Mouse (Mus musculus) heart, embryonic 15.5 days (tissue): ENCODE measurements around the gene Gga1. TPM values are rescaled to one million over a fixed set of nuclear protein-coding genes. Genes with fewer than 3 reads are reported as not detected.

Source experiments
- ATAC-seq: fragments of 200-750 bp; cut with Nextera tagmentation; replicated peaks from 2 replicates; pipeline ENCODE4 v1.8.0; 2017; ENCODE audit warnings: low read depth, moderate TSS enrichment; ENCODE audit not compliant: insufficient number of reproducible peaks, insufficient read depth, low FRiP score
- H3K27ac ChIP-seq: fragments of 300-500 bp; sonication (generic); 2 replicates; pipeline ENCODE4 v1.5.1; 2015; ENCODE audit warnings: mild to moderate bottlenecking, inconsistent platforms
- H3K27me3 ChIP-seq: fragments of 300-500 bp; sonication (generic); 2 replicates; pipeline ENCODE4 v1.6.1; 2015; ENCODE audit warnings: inconsistent platforms
- H3K36me3 ChIP-seq: fragments of 300-500 bp; sonication (generic); 2 replicates; pipeline ENCODE4 v1.6.1; 2015; ENCODE audit warnings: mild to moderate bottlenecking, inconsistent platforms
- H3K4me1 ChIP-seq: fragments of 300-500 bp; sonication (generic); replicated peaks from 2 replicates; pipeline ENCODE4 v1.6.1; 2015; ENCODE audit warnings: inconsistent platforms
- H3K4me2 ChIP-seq: fragments of 300-500 bp; sonication (generic); 2 replicates; pipeline ENCODE4 v1.6.1; 2015; ENCODE audit warnings: inconsistent platforms, mild to moderate bottlenecking, moderate library complexity
- H3K4me3 ChIP-seq: fragments of 300-500 bp; sonication (generic); 2 replicates; pipeline ENCODE4 v1.5.1; 2015; ENCODE audit warnings: mild to moderate bottlenecking, inconsistent platforms
- H3K9ac ChIP-seq: fragments of 300-500 bp; sonication (generic); 2 replicates; pipeline ENCODE4 v1.6.1; 2015; ENCODE audit warnings: mild to moderate bottlenecking, inconsistent platforms
- H3K9me3 ChIP-seq: fragments of 300-500 bp; sonication (generic); replicated peaks from 2 replicates; pipeline ENCODE4 v1.6.1; 2016; ENCODE audit warnings: inconsistent platforms
- WGBS: fragments of 180-500 bp; shearing (Covaris S2); methylation state at CpG from one replicate; pipeline ENCODE4 v1.1.7; 2015; ENCODE audit warnings: mixed read lengths; 5-methylcytosine and 5-hydroxymethylcytosine counted together
- polyA plus RNA-seq: library from polyadenylated mRNA; unstranded; fragments of >200 nt; fragmentation: Nextera tagmentation; extraction: Ambion mirVana; gene quantifications from 2 replicates; pipeline ENCODE4 v1.2.1, GENCODE M21; 2015

The Gga1 gene
- polyA plus RNA-seq, 1 experiment from 2014 or later = 39.7 TPM

DNA sequence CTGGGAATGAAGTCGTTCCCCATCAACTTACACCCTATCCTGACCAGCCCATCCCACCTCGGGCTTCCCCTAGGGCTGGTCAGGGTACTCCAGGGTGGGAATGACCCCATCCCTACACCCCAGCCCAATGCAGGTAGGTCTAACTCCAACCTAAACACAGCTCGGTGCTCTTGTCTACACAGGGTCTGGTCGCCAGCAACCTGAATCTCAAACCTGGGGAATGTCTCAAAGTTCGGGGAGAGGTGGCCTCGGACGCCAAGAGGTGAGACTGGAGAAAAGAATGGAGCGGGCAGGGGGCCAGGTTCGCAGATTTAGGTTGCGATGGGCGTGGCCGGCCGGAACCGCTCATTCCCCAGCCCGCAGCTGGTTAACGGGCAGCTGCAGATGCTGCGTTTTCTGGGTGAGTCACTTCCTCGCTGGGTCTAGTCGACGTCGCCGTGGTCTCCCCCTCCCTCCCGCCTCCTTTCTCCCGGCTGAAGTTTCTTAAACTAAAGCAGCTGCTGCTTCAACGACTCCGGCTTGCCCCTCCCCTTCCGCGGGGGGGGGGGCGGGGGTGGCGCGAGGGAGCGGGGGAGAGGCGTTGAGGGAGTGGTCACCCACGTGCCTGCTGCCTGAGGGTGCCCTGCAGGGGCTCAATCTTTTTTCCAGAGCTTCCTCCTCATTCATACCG, 50.9 kb downstream of the Gga1 start:
- peak overlapping the region; percentile 98 for H3K27ac ChIP-seq
- peak overlapping the region; percentile 78 for H3K4me2 ChIP-seq
- H3K27me3 ChIP-seq = no peaks in the 10 kb centered on the region
- ATAC-seq = peak; percentile 20
- under 1% methylated on average over 31 of the region's 35 CpGs for WGBS
- peaks cover 46% of the 10 kb centered on the region for H3K4me1 ChIP-seq
- no peaks in the 10 kb centered on the region for H3K9me3 ChIP-seq
- H3K36me3 ChIP-seq = peaks cover 9% of the 10 kb centered on the region; the same call in 1 of the 2 replicates
- peak overlapping the region; percentile 57 for H3K4me3 ChIP-seq
- H3K9ac ChIP-seq = peak overlapping the region; percentile 69

DNA sequence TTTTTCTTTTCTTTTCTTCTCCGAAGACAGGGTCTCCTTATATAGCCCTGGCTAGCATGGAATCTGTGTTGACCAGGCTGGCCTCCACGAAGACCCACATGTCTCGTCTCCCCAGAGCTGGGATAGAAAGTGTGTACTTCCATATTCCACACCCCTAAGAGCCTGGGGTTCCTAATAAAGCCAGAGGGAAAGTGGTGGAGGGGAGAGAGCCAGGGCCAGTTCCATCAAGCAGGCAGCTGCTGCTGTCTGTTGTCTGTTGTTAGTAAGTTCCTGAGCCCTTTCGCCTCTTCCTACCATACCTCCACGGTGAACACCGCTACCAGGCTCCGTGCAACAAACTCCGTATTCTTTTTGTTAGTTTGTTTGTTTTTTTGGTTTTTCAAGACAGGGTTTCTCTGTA, 51.5 kb downstream of the Gga1 start:
- WGBS = 45% methylated on average over 8 of the region's 8 CpGs
- H3K9me3 ChIP-seq = no peaks in the 10 kb centered on the region
- H3K4me2 ChIP-seq = peak overlapping the region; percentile 78
- H3K36me3 ChIP-seq = peaks cover 9% of the 10 kb centered on the region; the same call in 1 of the 2 replicates
- peak overlapping the region; percentile 98 for H3K27ac ChIP-seq
- H3K4me3 ChIP-seq = peak overlapping the region; percentile 57
- peaks cover 43% of the 10 kb centered on the region for H3K4me1 ChIP-seq
- ATAC-seq = no peak
- no peak overlapping the region for H3K9ac ChIP-seq
- H3K27me3 ChIP-seq = no peaks in the 10 kb centered on the region

DNA sequence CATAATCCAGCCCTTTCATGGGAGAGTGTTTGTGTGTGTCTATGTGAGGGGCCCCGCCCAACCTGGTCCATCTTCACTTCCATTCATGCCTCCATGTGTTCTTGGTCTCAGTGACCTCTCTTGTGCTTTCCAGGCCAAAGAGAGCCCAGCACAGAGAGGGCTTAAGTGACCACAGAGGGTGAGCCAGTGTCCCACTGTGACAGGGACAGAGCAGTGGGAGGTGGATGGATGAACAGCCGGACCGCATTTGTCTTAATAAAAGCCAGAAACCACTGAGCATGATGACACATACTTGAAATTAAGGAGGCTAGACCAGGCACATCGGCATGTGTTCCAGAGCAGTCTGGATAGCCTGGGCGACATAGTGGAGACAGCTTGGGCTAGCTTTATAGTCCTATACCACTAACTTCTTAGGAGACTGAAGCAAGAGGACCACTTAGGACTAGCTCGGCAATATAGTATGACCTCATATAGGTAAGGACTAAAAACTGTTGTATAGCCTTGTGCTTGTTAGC, 53.3 kb downstream of the Gga1 start:
- Histone ChIP-seq H3K9me3 (no peaks in the 10 kb centered on the region), H3K9ac (no peak overlapping the region), H3K27ac (no peak overlapping the region), H3K4me3 (no peak overlapping the region), H3K4me1 (peaks cover 38% of the 10 kb centered on the region), H3K4me2 (no peak overlapping the region), H3K36me3 (peaks cover 9% of the 10 kb centered on the region; the same call in 1 of the 2 replicates), H3K27me3 (no peaks in the 10 kb centered on the region)
- WGBS = 89% methylated on average over 6 of the region's 6 CpGs
- no peak for ATAC-seq

DNA sequence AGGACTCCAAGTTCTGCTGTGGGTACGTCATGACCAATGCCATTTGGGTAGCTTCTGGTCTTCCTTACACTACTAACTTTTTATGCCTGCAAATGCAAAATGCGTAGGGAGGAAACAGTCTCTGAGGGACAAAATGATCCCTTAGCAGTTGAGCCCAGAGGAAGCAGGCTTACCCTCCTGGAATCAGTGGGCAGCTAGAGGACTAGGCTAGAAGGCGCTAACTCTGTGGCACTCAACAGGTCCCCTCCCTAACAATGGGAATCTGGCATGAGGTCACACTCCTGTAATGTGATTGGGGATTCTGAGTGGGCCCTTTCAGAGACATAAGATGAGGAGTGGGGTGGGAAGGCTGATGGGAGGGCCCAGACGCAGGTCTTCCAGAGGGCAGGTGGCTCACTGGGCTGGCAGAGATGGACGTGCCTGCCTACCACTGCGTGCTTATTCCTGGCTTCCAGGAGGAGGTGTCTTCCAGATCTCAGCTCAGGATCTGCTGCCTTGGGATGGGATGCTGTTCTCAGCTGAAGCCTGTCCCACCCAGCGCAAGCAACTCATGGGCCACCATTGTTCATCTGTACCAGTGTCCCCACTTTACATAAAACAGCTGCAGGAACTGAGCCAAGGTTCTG, 53.9 kb downstream of the Gga1 start:
- Histone ChIP-seq H3K9me3 (no peaks in the 10 kb centered on the region), H3K36me3 (peaks cover 9% of the 10 kb centered on the region; the same call in 1 of the 2 replicates), H3K4me1 (peaks cover 37% of the 10 kb centered on the region), H3K4me3 (no peak overlapping the region), H3K9ac (no peak overlapping the region), H3K27ac (no peak overlapping the region), H3K4me2 (no peak overlapping the region), H3K27me3 (no peaks in the 10 kb centered on the region)
- ATAC-seq = no peak
- WGBS = 70% methylated on average over 7 of the region's 7 CpGs

DNA sequence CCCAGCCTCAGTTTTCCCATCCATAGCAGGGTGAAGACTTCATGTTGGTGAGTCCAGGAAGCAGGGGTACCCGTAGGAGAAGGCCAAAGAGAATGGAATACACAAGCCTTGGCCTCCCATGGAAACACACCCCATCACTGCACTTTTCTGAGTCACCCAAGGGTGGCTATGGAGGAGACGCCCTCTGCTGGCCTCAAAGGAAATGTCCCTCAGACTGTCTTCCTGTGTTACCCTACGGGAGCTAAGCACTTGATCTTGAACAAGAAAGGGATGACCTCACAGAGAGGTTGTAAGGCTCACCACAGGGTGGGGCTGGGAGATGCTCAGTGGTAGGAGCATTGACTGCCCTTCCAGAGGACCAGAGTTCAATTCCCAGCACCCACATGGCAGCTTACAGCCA, 54.6 kb downstream of the Gga1 start:
- Histone ChIP-seq H3K9ac (no peak overlapping the region), H3K36me3 (peaks cover 9% of the 10 kb centered on the region; the same call in 1 of the 2 replicates), H3K27ac (no peak overlapping the region), H3K4me2 (no peak overlapping the region), H3K9me3 (no peaks in the 10 kb centered on the region), H3K4me1 (peaks cover 37% of the 10 kb centered on the region), H3K4me3 (no peak overlapping the region), H3K27me3 (no peaks in the 10 kb centered on the region)
- no peak for ATAC-seq
- 12% methylated on average over 3 of the region's 3 CpGs for WGBS

DNA sequence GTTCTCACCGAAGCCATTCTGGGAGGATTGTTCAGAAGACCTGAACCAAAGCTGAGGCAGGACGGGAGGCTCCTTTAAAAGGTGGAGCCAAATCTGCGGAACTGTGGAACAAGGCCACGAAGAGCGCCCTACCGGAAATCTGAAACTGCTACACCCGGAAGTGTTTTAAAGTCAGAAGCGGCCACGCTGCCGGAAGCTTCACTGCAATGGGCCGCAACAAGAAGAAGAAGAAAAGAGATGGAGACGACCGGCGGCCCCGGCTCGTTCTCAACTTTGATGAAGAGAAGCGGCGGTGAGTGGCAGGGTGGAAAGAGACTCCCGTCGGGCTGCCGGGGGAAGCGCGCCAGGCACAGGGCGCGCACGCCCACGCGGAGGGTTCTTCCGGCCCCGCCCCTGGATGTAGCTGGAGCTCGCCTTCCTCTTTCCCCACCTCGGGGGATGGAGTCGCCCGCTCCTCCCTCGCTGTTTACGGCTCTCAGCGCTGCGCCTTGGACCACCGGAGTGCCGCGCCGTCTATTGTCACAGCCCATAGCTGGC, 57.9 kb downstream of the Gga1 start, which contains the start of gene Nol12:
Nol12 (plus strand) TSS at position 150 of the 537 bp plus-strand sequence.
- no peaks in the 10 kb centered on the region for H3K27me3 ChIP-seq
- ATAC-seq = peak; percentile 82
- WGBS = 0% methylated on average over 42 of the region's 42 CpGs
- peak within 1 kb of the TSS; percentile 77 for H3K27ac ChIP-seq
- peaks cover 17% of the 10 kb centered on the region for H3K4me1 ChIP-seq
- H3K36me3 ChIP-seq = peaks cover 31% of the 10 kb centered on the region
- peak within 1 kb of the TSS; percentile 66 for H3K9ac ChIP-seq
- H3K4me2 ChIP-seq = peak within 1 kb of the TSS; percentile 70
- no peaks in the 10 kb centered on the region for H3K9me3 ChIP-seq
- H3K4me3 ChIP-seq = peak within 1 kb of the TSS; percentile 68

DNA sequence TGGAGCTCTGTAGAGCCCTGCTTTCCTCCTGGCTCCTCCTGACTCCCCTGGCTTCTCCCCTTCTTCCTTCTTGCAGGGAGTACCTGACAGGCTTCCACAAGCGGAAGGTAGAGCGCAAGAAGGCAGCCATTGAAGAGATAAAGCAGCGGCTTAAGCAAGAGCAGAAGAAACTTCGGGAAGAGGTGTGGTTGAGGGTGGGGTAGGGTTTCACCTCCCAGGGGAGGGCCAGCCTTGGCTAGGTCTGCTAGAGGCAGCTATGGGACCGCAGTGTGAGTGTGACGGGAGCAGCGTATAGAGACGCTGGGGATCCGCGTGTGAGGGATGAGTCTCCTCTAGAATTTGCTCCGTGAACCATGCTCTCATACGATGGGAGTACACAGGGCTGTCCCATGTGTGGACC, 59.4 kb downstream of the Gga1 start:
- H3K4me1 ChIP-seq = peaks cover 13% of the 10 kb centered on the region
- 89% methylated on average over 12 of the region's 12 CpGs for WGBS
- H3K4me3 ChIP-seq = no peak overlapping the region
- ATAC-seq = no peak
- no peak overlapping the region for H3K9ac ChIP-seq
- H3K27me3 ChIP-seq = no peaks in the 10 kb centered on the region
- no peaks in the 10 kb centered on the region for H3K9me3 ChIP-seq
- H3K4me2 ChIP-seq = no peak overlapping the region
- H3K27ac ChIP-seq = no peak overlapping the region
- H3K36me3 ChIP-seq = peaks cover 40% of the 10 kb centered on the region

DNA sequence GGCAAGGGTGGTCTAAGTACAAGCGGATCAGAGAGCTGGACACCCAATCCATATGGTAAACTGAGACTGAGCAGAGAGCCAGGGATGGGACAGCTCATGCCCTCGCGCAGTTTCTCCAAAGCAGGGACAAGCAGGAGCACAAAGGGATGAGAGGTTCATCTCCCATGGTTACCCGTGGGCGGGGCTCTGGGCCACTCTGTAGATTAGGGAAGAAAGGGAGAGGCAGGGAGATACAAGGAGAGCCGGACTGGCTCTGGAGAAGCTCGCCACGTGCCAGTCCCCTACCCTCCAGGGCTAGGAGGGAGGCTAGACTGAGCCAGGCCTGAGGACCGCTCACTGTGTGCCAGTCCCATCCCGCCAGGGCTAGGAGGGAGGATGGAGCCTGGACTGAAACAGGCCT, 60.3 kb downstream of the Gga1 start:
- ATAC-seq = no peak
- H3K36me3 ChIP-seq = peaks cover 42% of the 10 kb centered on the region

DNA sequence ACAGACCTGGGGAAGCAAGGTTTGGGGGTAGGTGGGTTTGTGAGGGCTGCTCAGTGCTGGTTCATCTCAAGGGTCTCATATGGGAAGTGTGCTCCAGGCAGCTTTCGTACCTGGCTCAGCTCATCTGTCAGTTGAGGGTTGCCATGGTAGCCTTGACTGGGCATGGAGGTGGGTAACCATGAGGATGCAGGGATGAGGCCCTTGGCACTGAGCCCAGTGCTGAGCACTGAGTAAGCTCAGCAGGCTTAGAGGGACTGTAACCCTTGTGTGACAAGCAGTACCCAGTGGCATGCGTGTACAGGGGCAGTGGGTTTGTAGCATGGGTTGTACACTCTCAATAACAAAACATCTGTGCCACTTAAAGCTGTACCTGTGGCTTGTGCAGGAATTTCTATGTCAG, 61.0 kb downstream of the Gga1 start:
- no peak overlapping the region for H3K9ac ChIP-seq
- peaks cover 42% of the 10 kb centered on the region for H3K36me3 ChIP-seq
- no peak overlapping the region for H3K4me3 ChIP-seq
- H3K27me3 ChIP-seq = no peaks in the 10 kb centered on the region
- no peak overlapping the region for H3K4me2 ChIP-seq
- whole genome bisulfite sequencing = 74% methylated on average over 2 of the region's 2 CpGs
- H3K9me3 ChIP-seq = no peaks in the 10 kb centered on the region
- no peak overlapping the region for H3K27ac ChIP-seq
- no peak for ATAC-seq
- peaks cover 16% of the 10 kb centered on the region for H3K4me1 ChIP-seq

More for the DNA sequence above, 60.3 kb downstream of the Gga1 start:
- H3K4me1 ChIP-seq = peaks cover 13% of the 10 kb centered on the region
- H3K27ac ChIP-seq = no peak overlapping the region
- no peaks in the 10 kb centered on the region for H3K27me3 ChIP-seq
- no peak overlapping the region for H3K4me3 ChIP-seq
- H3K9me3 ChIP-seq = no peaks in the 10 kb centered on the region
- H3K9ac ChIP-seq = no peak overlapping the region
- 87% methylated on average over 10 of the region's 10 CpGs for WGBS
- no peak overlapping the region for H3K4me2 ChIP-seq

DNA sequence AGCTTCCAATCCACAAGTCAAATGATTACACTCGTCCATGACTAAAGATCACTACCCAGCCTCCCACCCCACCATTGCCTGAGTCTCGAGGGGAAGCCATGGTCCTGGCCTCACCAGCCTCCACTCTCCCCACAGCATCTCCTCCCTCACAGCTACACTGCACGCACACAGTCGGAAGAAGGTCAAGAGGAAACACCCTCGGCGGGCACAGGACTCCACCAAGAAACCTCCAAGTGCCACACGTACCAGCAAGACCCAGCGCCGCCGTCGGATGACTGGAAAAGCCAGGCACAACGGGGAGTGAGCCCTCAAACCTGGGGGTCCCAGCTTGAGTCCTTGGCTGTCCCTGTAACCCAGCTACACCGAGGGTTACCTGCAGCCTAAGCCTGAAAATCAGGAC, 63.3 kb downstream of the Gga1 start:
- no peak overlapping the region for H3K4me2 ChIP-seq

DNA sequence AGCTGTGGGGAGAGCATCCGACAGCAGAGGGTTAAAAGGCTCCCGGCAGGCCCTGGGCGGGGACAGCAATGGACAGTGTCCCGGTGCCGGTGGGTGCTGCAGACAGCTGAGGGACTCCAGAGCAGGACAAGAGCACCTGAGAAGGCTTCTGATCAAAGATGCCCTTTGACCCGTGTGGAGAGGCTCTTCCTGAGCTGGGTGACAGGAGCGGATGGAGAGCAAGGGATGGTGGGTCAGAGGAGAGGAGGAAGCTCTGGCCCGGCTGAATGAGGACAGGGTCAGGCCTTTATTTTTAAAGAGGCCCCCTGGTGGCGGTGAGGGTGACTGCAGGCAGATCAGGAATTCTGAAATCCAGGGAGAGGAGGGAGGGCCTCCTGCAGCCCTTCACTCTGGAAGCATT, 65.7 kb downstream of the Gga1 start:
- H3K9me3 ChIP-seq = no peaks in the 10 kb centered on the region

More for the DNA sequence above, 63.3 kb downstream of the Gga1 start:
- H3K9me3 ChIP-seq = no peaks in the 10 kb centered on the region
- peaks cover 15% of the 10 kb centered on the region for H3K4me1 ChIP-seq
- ATAC-seq = no peak
- no peaks in the 10 kb centered on the region for H3K27me3 ChIP-seq
- peaks cover 42% of the 10 kb centered on the region for H3K36me3 ChIP-seq
- no peak overlapping the region for H3K9ac ChIP-seq
- H3K4me3 ChIP-seq = no peak overlapping the region
- 89% methylated on average over 13 of the region's 13 CpGs for WGBS
- no peak overlapping the region for H3K27ac ChIP-seq

More for the DNA sequence above, 65.7 kb downstream of the Gga1 start:
- Histone ChIP-seq H3K36me3 (peaks cover 36% of the 10 kb centered on the region), H3K4me2 (peak overlapping the region; percentile 72), H3K27me3 (peaks cover 11% of the 10 kb centered on the region; the same call in 1 of the 2 replicates), H3K4me1 (peaks cover 8% of the 10 kb centered on the region), H3K27ac (peak overlapping the region; percentile 31; the same call in 1 of the 2 replicates), H3K9ac (peak overlapping the region; percentile 45; the same call in 1 of the 2 replicates), H3K4me3 (peak overlapping the region; percentile 48)
- ATAC-seq = peak; percentile 32; the same call in 1 of the 2 replicates
- 6% methylated on average over 9 of the region's 9 CpGs for WGBS
